Mouse (Mus musculus) midbrain, embryonic 16.5 days (tissue): ENCODE results near the gene Arpc4. TPM values are rescaled to one million over a fixed set of nuclear protein-coding genes. Genes with fewer than 3 reads are reported as not detected.

Source experiments
- ATAC-seq: fragments of 200-750 bp; cut with Nextera tagmentation; 2 replicates; pipeline ENCODE4 v1.8.0; 2017; ENCODE audit warnings: moderate TSS enrichment
- H3K27ac ChIP-seq: fragments of 300-500 bp; sonication (generic); 2 replicates; pipeline ENCODE4 v1.5.1; 2014; ENCODE audit warnings: mild to moderate bottlenecking, low read length, mixed read lengths
- H3K27me3 ChIP-seq: fragments of 300-500 bp; sonication (generic); 2 replicates; pipeline ENCODE4 v1.6.1; 2014; ENCODE audit warnings: low read depth, low read length, mixed read lengths; ENCODE audit not compliant: control insufficient read depth, insufficient read depth
- H3K36me3 ChIP-seq: fragments of 300-500 bp; sonication (generic); 2 replicates; pipeline ENCODE4 v1.6.1; 2014; ENCODE audit warnings: mild to moderate bottlenecking, low read length, moderate library complexity, mixed read lengths; ENCODE audit not compliant: control insufficient read depth, insufficient read depth
- H3K4me1 ChIP-seq: fragments of 300-500 bp; sonication (generic); 2 replicates; pipeline ENCODE4 v1.6.1; 2014; ENCODE audit warnings: mild to moderate bottlenecking, low read length, mixed read lengths; ENCODE audit not compliant: control insufficient read depth, insufficient read depth
- H3K4me2 ChIP-seq: fragments of 300-500 bp; sonication (generic); 2 replicates; pipeline ENCODE4 v1.6.1; 2014; ENCODE audit warnings: mild to moderate bottlenecking, low read length, mixed read lengths
- H3K4me3 ChIP-seq: fragments of 300-500 bp; sonication (generic); 2 replicates; pipeline ENCODE4 v1.5.1; 2014; ENCODE audit warnings: low read depth, mild to moderate bottlenecking, low read length, moderate library complexity, mixed read lengths
- H3K9ac ChIP-seq: fragments of 300-500 bp; sonication (generic); 2 replicates; pipeline ENCODE4 v1.6.1; 2014; ENCODE audit warnings: low read depth, low read length, mixed read lengths
- H3K9me3 ChIP-seq: fragments of 300-500 bp; sonication (generic); replicated peaks from 2 replicates; pipeline ENCODE4 v1.6.1; 2014; ENCODE audit warnings: mild to moderate bottlenecking, low read length, mixed read lengths; ENCODE audit not compliant: control insufficient read depth, poor library complexity, severe bottlenecking
- WGBS: fragments of 180-500 bp; shearing (Covaris S2); extraction: QIAGEN DNeasy Blood & Tissue Kit; methylation state at CpG from one replicate; pipeline ENCODE4 v1.1.7; 2014; 5-methylcytosine and 5-hydroxymethylcytosine counted together
- polyA plus RNA-seq: library from polyadenylated mRNA; unstranded; fragments of >200 nt; fragmentation: Nextera tagmentation; extraction: Ambion mirVana; gene quantifications from 2 replicates; pipeline ENCODE4 v1.2.1, GENCODE M21; 2015

Arpc4 gene
- polyA plus RNA-seq, 1 experiment from 2014 or later = 475 TPM

GRCm38 (mm10) chr6:113353696-113354095 is 24.2 kb upstream of the Arpc4 start:
- no peaks in the 10 kb centered on the region for H3K4me1 ChIP-seq
- H3K9me3 ChIP-seq = no peaks in the 10 kb centered on the region
- WGBS = 70% methylated on average over 3 of the region's 3 CpGs
- H3K9ac ChIP-seq = no peak overlapping the region
- no peak overlapping the region for H3K4me3 ChIP-seq
- no peak overlapping the region for H3K4me2 ChIP-seq
- H3K27me3 ChIP-seq = no peaks in the 10 kb centered on the region
- ATAC-seq = no peak
- H3K36me3 ChIP-seq = no peaks in the 10 kb centered on the region
- H3K27ac ChIP-seq = no peak overlapping the region

DNA sequence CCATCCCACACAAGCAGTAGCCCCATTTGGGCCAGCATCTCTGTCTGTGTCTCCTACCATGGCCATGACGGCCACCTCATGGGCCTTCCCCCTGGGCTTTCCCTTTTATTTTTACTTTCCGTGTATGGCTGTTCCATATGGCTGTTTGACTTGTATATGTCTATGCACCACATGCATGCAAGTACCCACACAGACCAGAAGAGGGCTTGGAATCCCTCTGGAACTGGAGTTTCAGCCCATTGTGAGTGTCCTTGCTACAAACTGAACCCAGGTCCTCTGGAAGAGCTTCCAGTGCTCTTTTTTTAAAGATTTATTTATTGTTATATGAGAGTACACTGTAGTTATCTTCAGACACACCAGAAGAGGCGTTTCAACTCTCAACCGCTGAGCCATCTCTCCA is 16.4 kb upstream of the Arpc4 start:
- Histone ChIP-seq H3K9ac (no peak overlapping the region), H3K27me3 (no peaks in the 10 kb centered on the region), H3K4me2 (no peak overlapping the region), H3K27ac (no peak overlapping the region), H3K4me1 (no peaks in the 10 kb centered on the region), H3K36me3 (0 out of 2 replicates have a peak, but pooled peaks cover 3% of the 10 kb centered on the region), H3K4me3 (no peak overlapping the region), H3K9me3 (no peaks in the 10 kb centered on the region)
- 77% methylated on average over 4 of the region's 4 CpGs for WGBS
- no peak for ATAC-seq

DNA sequence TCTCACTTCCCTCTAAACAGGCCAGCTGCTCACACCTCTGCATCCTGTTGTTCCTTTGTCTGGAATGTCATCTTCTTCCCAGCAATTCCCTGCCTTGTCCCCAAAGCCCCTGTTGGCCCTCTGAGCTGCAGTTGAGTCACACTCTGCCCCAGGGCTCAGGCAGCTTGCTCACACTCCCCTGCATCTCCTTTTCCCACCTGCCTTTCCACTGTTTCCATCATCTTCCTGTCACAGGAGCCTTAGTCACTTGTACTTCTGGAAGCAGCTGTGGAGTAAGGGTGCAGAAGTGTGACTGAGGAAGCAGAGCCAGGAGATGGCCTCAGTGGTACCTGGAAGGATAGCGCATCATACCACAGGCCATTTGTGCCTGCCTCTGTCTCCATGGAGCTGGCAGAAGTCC is 15.7 kb upstream of the Arpc4 start:
- no peaks in the 10 kb centered on the region for H3K27me3 ChIP-seq
- H3K4me3 ChIP-seq = no peak overlapping the region
- ATAC-seq = no peak
- H3K9me3 ChIP-seq = no peaks in the 10 kb centered on the region
- H3K9ac ChIP-seq = no peak overlapping the region
- H3K4me1 ChIP-seq = no peaks in the 10 kb centered on the region
- H3K4me2 ChIP-seq = no peak overlapping the region
- 0 out of 2 replicates have a peak, but pooled peaks cover 3% of the 10 kb centered on the region for H3K36me3 ChIP-seq
- H3K27ac ChIP-seq = no peak overlapping the region
- 95% methylated on average over 1 of the region's 1 CpGs for WGBS

DNA sequence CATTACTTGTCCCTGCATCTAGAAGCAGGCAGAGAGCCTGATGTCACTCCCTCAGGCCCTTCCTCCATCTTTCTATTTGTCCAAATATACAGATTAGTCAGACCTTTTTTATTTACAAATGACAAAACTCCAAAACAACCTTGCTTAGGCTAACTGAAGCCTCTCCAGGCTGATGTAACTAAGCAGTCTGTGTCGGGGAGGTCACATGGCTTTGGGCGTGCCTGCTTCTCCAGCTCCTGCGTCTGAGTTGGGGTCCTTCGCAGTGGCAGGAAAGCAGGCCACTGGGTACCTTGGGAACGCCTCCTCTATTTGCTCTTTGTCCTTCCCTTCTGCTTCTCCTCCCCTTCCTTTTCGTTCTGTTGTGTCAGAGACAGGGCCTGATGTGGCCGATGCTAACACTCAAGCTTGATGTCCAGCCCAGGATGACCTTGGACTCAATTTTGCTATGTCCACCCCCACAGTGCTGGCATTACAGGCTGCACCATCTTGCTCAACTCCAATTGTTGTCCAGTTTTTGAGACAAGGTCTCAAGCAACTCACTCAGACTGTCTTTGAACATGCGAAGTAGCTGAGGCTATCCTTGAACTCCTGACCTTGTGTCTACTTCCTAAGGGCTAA is 13.3 kb upstream of the Arpc4 start:
- no peaks in the 10 kb centered on the region for H3K27me3 ChIP-seq
- ATAC-seq = no peak
- H3K36me3 ChIP-seq = peaks cover 8% of the 10 kb centered on the region
- H3K27ac ChIP-seq = no peak overlapping the region
- H3K4me1 ChIP-seq = no peaks in the 10 kb centered on the region
- no peak overlapping the region for H3K4me3 ChIP-seq
- H3K4me2 ChIP-seq = no peak overlapping the region
- H3K9ac ChIP-seq = no peak overlapping the region
- WGBS = 82% methylated on average over 8 of the region's 8 CpGs
- no peaks in the 10 kb centered on the region for H3K9me3 ChIP-seq

- WGBS = 89% methylated on average over 6 of the region's 6 CpGs
Measured at GRCm38 (mm10) chr6:113366639-113367038, 11.3 kb upstream of the Arpc4 start.

GRCm38 (mm10) chr6:113367574-113367973 is 10.3 kb upstream of the Arpc4 start:
- no peaks in the 10 kb centered on the region for H3K27me3 ChIP-seq
- 100% methylated on average over 1 of the region's 1 CpGs for WGBS
- H3K9ac ChIP-seq = no peak overlapping the region
- H3K36me3 ChIP-seq = peaks cover 25% of the 10 kb centered on the region
- no peaks in the 10 kb centered on the region for H3K4me1 ChIP-seq
- no peaks in the 10 kb centered on the region for H3K9me3 ChIP-seq
- ATAC-seq = no peak
- no peak overlapping the region for H3K4me3 ChIP-seq
- H3K27ac ChIP-seq = no peak overlapping the region
- H3K4me2 ChIP-seq = no peak overlapping the region

More at GRCm38 (mm10) chr6:113366639-113367038, 11.3 kb upstream of the Arpc4 start:
- H3K9me3 ChIP-seq = no peaks in the 10 kb centered on the region
- peaks cover 19% of the 10 kb centered on the region for H3K36me3 ChIP-seq
- no peak overlapping the region for H3K4me2 ChIP-seq
- no peak overlapping the region for H3K4me3 ChIP-seq
- H3K27ac ChIP-seq = no peak overlapping the region
- no peaks in the 10 kb centered on the region for H3K4me1 ChIP-seq
- H3K27me3 ChIP-seq = no peaks in the 10 kb centered on the region
- no peak for ATAC-seq
- no peak overlapping the region for H3K9ac ChIP-seq

DNA sequence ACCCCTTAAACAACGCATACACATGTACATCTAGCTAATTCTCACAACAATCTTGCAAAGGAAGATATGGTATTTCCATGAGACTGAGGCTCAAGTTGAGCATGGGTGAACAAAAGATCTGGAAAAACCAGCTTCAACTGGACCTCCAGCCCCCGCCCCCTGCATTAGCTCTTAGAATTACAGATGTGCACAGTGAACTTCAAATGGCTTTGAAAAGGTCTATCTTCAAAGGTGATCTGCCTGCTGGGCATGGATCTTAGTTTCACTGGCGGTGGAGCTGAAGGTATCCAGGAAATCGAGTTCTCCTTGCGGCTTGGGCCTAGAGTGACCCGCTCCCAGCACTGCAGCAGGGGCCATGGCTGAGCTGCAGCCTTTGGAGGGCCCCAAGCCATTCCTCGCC is 9.8 kb upstream of the Arpc4 start:
- Histone ChIP-seq H3K36me3 (peaks cover 25% of the 10 kb centered on the region), H3K4me3 (no peak overlapping the region), H3K27me3 (no peaks in the 10 kb centered on the region), H3K27ac (no peak overlapping the region), H3K4me2 (no peak overlapping the region), H3K9me3 (no peaks in the 10 kb centered on the region), H3K4me1 (no peaks in the 10 kb centered on the region), H3K9ac (no peak overlapping the region)
- whole genome bisulfite sequencing = 86% methylated on average over 7 of the region's 7 CpGs
- no peak for ATAC-seq

DNA sequence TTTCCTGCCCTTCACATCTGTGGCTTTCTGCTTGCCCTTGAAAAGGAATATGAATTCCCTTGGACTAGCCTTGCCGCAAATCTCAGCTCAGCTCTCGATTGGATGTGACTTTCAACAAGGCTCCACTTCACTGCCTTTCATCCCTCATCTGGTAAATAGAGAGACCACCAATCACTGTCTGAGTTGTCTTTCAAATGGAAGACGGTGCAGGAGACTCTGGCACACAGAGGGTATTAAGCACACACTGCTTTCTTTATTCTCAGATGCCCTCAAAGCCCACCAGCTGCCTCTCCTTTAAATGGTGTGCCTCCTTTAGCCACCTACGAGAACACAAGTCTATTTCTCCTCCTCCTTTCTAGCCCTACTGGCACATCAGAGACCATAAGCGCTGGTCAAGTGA is 9.3 kb upstream of the Arpc4 start:
- Histone ChIP-seq H3K4me1 (no peaks in the 10 kb centered on the region), H3K27me3 (no peaks in the 10 kb centered on the region), H3K4me3 (no peak overlapping the region), H3K36me3 (peaks cover 25% of the 10 kb centered on the region), H3K9ac (no peak overlapping the region), H3K27ac (no peak overlapping the region), H3K4me2 (no peak overlapping the region), H3K9me3 (no peaks in the 10 kb centered on the region)
- no peak; the same call in 1 of the 2 replicates for ATAC-seq
- 75% methylated on average over 5 of the region's 5 CpGs for WGBS

GRCm38 (mm10) chr6:113370194-113370929 is 7.6 kb upstream of the Arpc4 start:
- H3K4me2 ChIP-seq = no peak overlapping the region
- no peaks in the 10 kb centered on the region for H3K9me3 ChIP-seq
- H3K27ac ChIP-seq = no peak overlapping the region
- ATAC-seq = no peak
- no peaks in the 10 kb centered on the region for H3K27me3 ChIP-seq
- 93% methylated on average over 20 of the region's 20 CpGs for WGBS
- no peaks in the 10 kb centered on the region for H3K4me1 ChIP-seq
- no peak overlapping the region for H3K9ac ChIP-seq
- peaks cover 29% of the 10 kb centered on the region for H3K36me3 ChIP-seq
- no peak overlapping the region for H3K4me3 ChIP-seq
